Mouse (Mus musculus) E14TG2a.4 (cell line): Measurements from ENCODE around the gene Notch2.

Experiments
- CTCF ChIP-seq: conservative IDR thresholded peaks from 2 replicates; pipeline ENCODE4 v1.5.1; 2014; ENCODE audit warnings: low read length
- NANOG ChIP-seq: IDR thresholded peaks from 2 replicates; pipeline ENCODE4 v1.6.1; 2014; ENCODE audit warnings: borderline replicate concordance, low read length, mixed read lengths

DNA sequence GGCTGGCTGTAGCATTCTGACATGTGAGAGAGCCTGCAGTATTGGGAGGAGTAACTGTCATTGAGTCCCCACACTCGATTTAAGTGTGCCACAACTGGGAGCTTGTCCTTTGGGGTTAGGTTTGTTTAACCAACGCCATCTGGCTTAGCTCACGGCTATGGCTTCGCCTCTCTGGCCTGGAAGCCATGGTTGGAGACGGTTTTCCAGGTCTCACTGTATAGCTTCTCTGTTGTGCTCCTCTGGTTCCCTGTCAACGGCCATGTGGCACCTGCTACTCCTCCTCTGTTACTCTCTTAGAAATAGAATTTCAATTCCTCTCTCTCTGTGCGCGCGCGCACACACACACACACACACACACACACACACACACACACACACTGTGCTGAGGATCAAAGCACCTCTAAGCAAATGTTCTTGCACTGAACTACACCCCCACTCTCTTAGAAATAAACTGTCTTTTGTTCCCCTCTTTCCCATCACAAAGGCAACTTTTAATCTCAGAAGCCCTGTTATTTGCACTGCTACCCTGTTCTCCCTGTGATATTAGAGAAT, 171.9 kb downstream of the Notch2 start:
- TF ChIP-seq CTCF (no peak), NANOG (no peak)
